18 mouse cellular contexts compared by ENCODE assay signal in the genomic region with DNA sequence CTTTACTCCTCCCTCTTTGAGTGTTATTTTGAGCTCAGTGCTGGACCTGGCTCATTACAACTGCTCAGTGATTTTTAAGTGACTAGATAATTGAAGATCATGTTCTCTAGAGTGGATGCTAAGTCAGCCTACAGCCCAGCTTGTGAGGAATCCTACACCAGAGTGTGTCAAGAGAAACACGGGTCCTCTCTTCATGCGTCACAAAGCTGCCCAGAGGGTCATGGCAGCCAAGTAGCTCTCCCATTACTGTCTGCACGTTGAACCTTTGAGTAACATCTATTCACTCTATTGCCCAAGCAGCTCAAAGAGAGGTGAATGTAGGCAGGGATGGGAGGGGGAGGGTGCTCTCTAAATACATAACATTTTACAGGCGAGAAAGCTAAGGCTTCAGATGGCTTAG.
"Had no signal": no experiment of that assay in that cellular context is flagged by ENCODE, and none has a peak within 500 bp of the region (broad histone marks: within the 10 kb centered on the region; RNA-seq: fewer than 3 reads in every experiment).

No protein-coding gene starts in this region.

- DNase-seq: kidney, postnatal 10 days; kidney, postnatal 36 days; layer of hippocampus, adult 9-11 months; liver, embryonic 13.5 days; lung, adult 2 months; lung, postnatal 14 days; lung, postnatal 4 days; midbrain, embryonic 14.5 days; right cerebral cortex, adult 18-20 months; right cerebral cortex, postnatal 14 days; right cerebral cortex, postnatal 4 days; thymus, adult 2 months; thymus, postnatal 14 days; thymus, postnatal 4 days had no signal

- H3K4me1 ChIP-seq: liver, embryonic 13.5 days had no signal

- H3K4me2 ChIP-seq: liver, embryonic 13.5 days; midbrain, embryonic 11.5 days had no signal

- H3K27ac ChIP-seq: liver, embryonic 13.5 days; stomach, postnatal 0 days had no signal

- ATAC-seq: inflammation-experienced regulatory T-cells, adult 6 months; intestine, embryonic 16.5 days had no signal

- H3K36me3 ChIP-seq: liver, embryonic 13.5 days had no signal

- H3K4me3 ChIP-seq: liver, embryonic 13.5 days had no signal

- H3K27me3 ChIP-seq: liver, embryonic 13.5 days had no signal

- H3K9ac ChIP-seq: liver, embryonic 13.5 days had no signal

- H3K9me3 ChIP-seq: liver, embryonic 13.5 days had no signal
